Mouse (Mus musculus): ENCODE measurements around the gene Fhl2.

Gene Fhl2

DNA sequence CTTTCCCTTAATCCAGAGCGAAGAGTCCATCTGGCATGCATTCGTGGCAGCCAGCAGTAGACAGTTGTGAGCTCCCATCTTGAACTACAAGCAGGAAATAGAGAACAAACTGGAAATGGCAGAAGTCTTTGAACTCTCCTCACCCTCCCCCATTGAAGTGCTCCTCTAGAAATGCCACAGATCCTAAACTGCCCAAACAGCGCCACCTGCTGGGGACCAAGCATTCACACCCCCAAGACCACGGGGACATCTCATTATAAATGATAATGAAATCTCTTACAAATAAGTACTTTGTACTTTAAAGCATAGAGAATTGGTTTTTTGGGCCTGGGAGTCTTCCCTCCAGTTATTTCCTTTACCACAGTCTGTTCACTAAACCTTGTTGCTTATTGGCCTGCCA, 86.2 kb downstream of the Fhl2 start:
- DNase-seq (ENCODE audit: low spot score in 2 of 2): no peak

GRCm38 (mm10) chr1:43108729-43109128, 88.1 kb downstream of the Fhl2 start:
- no peak for DNase-seq (ENCODE audit: low spot score in 2 of 2)

DNA sequence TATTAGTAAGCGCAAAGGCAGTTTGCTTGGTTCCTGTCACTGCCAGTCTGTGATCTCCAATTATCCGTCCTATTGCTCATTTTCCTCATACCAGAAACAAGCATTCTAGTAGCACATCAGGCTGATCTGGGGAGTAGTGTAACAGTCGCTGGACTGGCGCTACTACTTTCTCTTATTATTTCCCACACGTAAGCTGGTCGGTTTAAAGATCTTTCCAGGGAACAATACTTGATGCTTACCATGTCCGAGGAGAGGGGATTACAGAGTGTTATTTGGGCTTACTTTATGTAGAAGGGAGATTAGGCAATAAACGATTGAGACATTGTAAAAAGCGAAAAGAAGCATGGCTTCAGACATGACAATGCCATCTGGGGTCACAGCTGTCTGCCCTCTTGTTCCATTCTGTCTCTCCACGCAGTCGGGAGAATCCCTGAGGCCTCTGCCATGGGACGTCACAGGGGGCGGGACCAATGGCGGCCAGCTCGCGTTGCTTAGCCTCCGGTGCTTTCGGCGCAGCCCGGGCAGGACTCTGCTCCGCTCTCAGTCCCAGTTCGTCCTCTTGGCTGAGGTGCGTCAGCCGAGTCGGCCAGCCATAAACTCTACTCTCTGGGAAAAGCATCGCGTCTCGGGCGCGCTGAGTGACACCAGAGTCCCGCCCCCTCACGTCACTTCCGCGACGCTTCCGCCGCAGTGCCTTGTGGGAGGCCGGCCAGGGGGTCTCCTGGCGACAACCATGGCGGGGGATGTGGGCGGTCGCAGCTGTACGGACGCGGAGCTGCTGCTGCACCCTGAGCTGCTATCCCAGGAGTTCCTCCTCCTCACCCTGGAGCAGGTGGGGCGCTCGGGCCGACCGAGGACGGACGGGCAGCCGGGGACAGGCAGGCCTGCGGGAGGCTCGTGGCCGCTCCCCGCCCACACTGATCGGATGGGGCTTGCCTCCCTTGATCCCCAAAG, 98.5 kb downstream of the Fhl2 start, which contains the start of the genes Tgfbrap1 and AI597479:
Gene Tgfbrap1 (minus strand): TSS at position 607 of the 954 bp plus-strand sequence.
Gene AI597479 (plus strand): TSS at position 680 of the 954 bp plus-strand sequence.
- peak; percentile 87 to 92 for DNase-seq (ENCODE audit: low spot score in 2 of 2)

- no peak for DNase-seq (ENCODE audit: low spot score in 2 of 2)
These were observed 102.6 kb downstream of the Fhl2 start for GRCm38 (mm10) chr1:43094206-43094605.

DNA sequence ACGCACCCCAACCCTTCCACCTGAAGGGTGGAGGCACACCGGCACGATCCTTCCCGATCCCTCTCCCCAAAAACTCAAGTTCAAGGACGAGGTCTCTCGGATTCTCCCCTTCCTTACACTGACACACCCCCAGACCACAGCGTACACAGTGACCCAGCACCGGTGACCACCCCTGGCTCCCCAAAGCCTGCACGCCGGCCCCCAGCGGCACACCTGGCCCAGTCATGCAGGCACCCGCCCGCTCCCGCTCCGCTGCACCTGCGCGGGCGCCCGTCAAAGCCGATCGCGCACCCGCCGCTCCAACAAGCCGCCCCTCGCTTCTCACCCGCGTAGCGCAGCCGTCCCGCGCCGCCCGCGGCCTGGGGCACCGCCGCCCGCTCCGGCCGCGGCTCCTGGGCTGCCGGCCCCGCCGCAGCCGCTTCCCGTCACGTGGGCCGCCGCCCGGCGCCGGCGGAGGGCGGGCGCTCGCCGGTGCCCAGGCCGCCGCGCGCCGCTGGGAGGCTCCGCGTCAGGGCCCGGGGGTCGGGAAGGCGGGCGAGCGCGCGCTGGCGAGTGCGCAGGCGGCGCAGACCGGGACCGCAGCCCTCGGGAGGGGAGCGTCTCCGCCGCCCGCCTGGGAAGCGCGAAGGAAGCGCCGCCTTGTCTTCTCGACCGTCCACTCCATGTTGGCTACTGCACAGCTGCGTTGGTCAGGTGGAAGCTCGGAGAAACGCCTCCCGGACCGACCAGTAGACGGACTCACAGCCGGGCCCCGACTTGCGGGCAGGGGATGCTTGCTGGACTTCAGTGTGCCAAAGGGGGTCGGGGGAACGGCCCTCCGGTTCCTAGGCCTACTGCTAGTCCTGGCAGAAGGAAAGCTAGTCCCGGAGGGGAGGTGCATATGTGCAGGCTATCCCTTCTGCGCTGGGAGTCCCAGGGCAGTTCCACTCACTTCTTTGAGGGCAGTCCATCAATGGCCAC, 104.4 kb downstream of the Fhl2 start:
- DNase-seq (ENCODE audit: low spot score in 2 of 2): peak; percentile 51 to 53

- DNase-seq (ENCODE audit: low spot score in 2 of 2): no peak
These were observed 105.3 kb downstream of the Fhl2 start for GRCm38 (mm10) chr1:43091306-43092055.

- DNase-seq (ENCODE audit: low spot score in 2 of 2): no peak
These were observed 106.4 kb downstream of the Fhl2 start for GRCm38 (mm10) chr1:43090418-43090817.

DNA sequence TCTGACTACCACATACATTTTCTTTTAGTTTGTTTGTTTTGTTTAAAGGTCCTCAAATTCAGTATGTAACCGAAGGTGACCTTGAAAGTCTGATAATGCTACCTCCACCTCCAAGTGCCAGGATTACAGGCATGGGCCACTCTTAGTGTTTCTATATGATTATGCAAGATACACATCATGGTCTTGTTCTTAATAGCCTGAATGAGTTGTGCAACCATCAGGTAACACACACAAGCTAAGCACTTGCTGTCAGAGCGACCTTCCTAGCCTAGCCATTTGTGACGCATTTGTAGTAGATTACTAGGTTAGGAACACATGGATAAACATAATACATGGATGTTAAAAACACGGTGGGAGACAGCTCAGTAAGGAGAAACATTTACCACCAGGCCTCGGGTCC, 113.8 kb downstream of the Fhl2 start:
- no peak for DNase-seq (ENCODE audit: low spot score in 2 of 2)

GRCm38 (mm10) chr1:43078124-43078523, 118.7 kb downstream of the Fhl2 start:
- no peak for DNase-seq (ENCODE audit: low spot score in 2 of 2)

GRCm38 (mm10) chr1:43074791-43075190, 122.0 kb downstream of the Fhl2 start:
- DNase-seq (ENCODE audit: low spot score in 2 of 2): no peak

All from frontal cortex, postnatal 25 days (tissue).